Mouse (Mus musculus): ENCODE results near the gene Dcaf17. TPM values are rescaled to one million over a fixed set of nuclear protein-coding genes. Genes with fewer than 3 reads are reported as not detected.

The Dcaf17 gene
- total RNA-seq, 2 experiments from 2014 or later, result 8.2 to 10.2 TPM

- ATAC-seq (ENCODE audit: poor library complexity, severe bottlenecking), result no peak
Measured at GRCm38 (mm10) chr2:71117797-71118708, 62.9 kb downstream of the Dcaf17 start, which contains the start of gene Cybrd1. Gene Cybrd1 (plus strand): TSS chr2:71117923.

DNA sequence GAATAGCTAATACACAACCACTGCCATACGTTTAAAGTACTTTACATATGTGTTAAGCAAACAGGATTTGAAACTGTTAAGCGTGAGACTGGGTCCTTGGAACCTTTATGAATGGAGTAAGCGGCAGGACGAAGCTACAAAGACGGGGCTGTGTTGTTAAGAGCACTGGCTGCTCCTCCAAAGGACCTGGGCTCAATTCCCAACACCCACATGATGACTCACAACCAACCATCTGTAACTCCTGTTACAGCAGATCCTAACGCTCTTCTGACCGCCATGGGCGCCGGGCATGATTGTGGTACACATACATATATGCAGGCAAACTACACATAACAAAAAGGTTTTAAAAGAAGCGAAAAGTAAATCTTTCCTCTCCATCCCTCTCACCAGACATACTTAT is 65.7 kb downstream of the Dcaf17 start:
- ATAC-seq (ENCODE audit: poor library complexity, severe bottlenecking), result no peak

- ATAC-seq (ENCODE audit: poor library complexity, severe bottlenecking), result no peak
Measured at GRCm38 (mm10) chr2:71121406-71121805, 66.3 kb downstream of the Dcaf17 start.

DNA sequence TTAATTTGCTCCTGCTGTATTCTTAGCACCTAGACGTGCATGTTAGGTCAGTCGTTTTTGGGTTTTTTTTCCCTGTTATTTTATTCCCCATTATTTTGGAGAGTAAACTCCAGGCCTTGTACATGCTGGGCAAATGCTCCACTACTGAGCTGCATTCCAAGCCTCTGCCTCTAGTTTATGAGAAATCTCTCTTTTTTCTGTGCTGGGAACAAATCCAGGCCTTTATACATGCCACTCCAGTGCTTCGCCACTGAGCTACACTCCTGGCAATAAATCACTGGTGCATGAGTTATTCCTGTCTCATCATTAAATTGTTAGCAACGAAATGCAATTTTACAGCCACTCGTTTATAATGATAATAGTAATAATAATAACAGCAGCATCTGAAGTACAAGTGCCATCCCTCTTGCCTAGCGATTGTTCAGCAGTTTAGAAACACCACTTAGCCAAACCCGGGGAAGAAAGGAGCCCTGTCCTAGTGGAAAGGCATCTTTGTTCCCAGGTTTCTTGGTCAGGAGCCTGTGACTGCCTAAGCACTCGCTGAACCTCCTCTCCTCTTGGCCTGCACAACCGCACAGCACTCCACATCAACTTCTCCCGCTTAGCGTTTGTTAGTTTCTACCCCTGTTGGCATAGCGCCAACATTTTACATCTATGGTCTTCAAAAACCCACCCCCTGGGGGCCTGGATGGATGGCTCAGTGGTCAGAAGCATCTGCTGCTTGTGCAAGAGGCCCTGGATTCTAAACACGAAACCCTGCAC is 67.3 kb downstream of the Dcaf17 start:
- ATAC-seq (ENCODE audit: poor library complexity, severe bottlenecking), result no peak

- no peak for ATAC-seq (ENCODE audit: poor library complexity, severe bottlenecking)
Measured at GRCm38 (mm10) chr2:71123591-71123990, 68.5 kb downstream of the Dcaf17 start.

- ATAC-seq (ENCODE audit: poor library complexity, severe bottlenecking), result no peak
Measured at GRCm38 (mm10) chr2:71127779-71128534, 72.8 kb downstream of the Dcaf17 start.

DNA sequence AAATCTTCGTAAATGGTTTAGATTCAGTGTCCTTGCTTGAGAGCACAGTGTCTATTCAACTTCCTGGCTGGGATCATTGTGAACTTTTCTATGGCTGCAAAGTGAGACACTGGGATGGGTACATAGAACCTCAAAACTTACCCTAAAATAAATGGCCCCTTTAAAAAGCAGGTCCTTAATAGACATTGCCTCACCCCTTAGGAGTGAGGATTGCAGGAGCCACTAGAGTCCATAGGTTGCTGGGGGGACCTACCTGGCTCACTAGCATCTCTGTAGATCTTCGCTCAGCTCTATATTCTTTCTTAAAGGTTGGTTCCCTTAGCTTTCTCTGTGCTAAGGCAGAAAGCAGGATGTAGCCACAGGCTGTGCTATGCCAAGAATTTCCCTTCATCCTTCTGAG is 75.2 kb downstream of the Dcaf17 start:
- no peak for ATAC-seq (ENCODE audit: poor library complexity, severe bottlenecking)

GRCm38 (mm10) chr2:71131866-71132496 is 76.9 kb downstream of the Dcaf17 start:
- ATAC-seq (ENCODE audit: poor library complexity, severe bottlenecking), result no peak

DNA sequence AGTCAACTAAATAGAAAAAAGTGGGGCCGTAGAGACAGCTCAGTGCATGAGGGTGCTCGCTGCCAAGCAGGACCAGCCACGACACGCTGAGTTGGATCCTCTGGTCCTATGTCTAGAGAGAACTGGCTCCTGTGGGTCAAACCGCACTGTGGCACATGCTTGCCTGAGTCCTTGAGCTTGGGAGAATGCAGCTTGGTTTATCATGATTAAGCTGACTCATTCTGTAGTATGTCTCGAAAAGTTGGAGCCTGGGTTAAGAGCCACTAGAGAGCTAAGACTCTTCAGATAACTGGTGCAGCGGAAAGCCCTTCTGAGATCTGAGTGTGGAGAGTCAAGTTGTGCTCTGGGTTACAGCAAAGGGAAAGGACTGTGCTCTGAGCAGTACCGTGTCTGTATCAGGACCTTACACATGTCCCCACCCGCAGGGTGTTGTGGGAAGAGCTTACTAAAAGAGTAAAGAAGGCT is 78.9 kb downstream of the Dcaf17 start:
- no peak for ATAC-seq (ENCODE audit: poor library complexity, severe bottlenecking)

GRCm38 (mm10) chr2:71134836-71135235 is 79.7 kb downstream of the Dcaf17 start:
- no peak for ATAC-seq (ENCODE audit: poor library complexity, severe bottlenecking)

DNA sequence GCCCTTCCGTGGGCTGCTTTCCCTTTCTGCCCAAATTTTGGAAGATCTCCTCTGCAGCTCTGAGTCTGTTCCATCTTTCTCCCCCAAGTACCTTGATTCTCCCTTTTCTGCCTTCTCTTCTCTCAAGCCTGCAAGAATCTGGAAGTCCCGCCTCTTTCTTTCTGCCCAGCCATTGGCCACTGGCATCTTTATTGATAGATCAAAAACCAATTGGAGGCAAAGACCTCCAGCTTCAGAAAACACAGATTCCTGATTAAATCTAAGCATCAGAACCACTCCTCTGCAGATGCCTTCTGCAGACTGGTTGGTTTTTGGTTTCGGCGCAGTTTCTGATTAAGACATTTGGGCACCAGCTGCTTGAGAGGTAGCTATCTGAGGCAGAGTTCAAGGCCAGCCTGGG is 85.5 kb downstream of the Dcaf17 start:
- ATAC-seq (ENCODE audit: poor library complexity, severe bottlenecking), result no peak

- no peak for ATAC-seq (ENCODE audit: poor library complexity, severe bottlenecking)
Measured at GRCm38 (mm10) chr2:71142410-71142809, 87.3 kb downstream of the Dcaf17 start.

DNA sequence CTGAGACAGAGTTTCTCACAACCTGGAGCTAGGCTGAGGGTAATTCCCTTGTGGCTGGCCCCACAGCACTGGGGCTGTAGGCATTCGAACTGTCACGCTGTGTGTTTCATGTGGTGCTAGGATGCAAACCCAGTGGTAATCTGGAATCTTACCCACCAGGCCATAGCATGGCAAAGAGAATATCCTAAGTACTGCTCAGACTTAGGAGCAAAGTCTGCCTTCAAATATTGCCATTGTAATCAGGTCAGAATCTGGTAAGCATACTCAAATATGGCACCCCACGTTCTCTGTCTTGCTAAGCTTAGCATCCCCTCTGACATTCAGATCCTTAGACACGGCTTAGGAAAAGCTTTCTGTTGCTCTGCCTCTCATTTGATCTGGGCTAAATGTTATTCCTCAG is 90.7 kb downstream of the Dcaf17 start:
- no peak for ATAC-seq (ENCODE audit: poor library complexity, severe bottlenecking)

- no peak for ATAC-seq (ENCODE audit: poor library complexity, severe bottlenecking)
Measured at GRCm38 (mm10) chr2:71146266-71146665, 91.1 kb downstream of the Dcaf17 start.

DNA sequence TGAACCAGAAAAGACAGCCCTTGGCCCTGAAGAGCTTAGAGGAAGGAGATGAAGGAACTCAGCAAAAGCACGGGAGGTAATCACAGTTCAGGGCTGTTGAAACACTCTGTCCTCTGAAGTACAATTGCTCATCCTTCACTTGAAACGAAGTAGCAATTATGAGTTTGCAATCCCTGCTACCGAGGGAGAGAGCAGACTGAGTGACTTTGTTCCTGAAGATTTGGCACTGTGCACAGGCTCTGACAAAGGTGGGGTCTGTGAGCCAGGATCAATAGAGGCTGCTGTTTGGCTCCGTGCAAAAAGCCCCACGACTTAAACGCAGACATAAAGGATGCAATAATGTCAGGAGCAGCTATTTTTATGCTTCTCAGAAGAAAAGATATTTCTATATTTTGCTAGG is 92.7 kb downstream of the Dcaf17 start:
- ATAC-seq (ENCODE audit: poor library complexity, severe bottlenecking), result no peak

Other genes starting within 250 kb of the Dcaf17 start
- gene Tlk1, start 229.6 kb upstream of the Dcaf17 start, total RNA-seq (2015), result 69.5 and 73.3 TPM in 2 replicates
- gene Tlk1, start 229.6 kb upstream of the Dcaf17 start, total RNA-seq (2017), result 43.1 and 61.4 TPM in 2 replicates
- gene Mettl8, start 255 bp downstream of the Dcaf17 start, total RNA-seq (2015), result 8.2 and 13.2 TPM in 2 replicates
- 6.4 and 8.4 TPM in 2 replicates for gene Mettl8, start 255 bp downstream of the Dcaf17 start, total RNA-seq (2017)
- not detected in 2 replicates for gene Cybrd1, start 62.6 kb downstream of the Dcaf17 start, total RNA-seq (2015)
- 0.04 TPM in 1 of 2 replicates, not detected in the other for gene Cybrd1, start 62.6 kb downstream of the Dcaf17 start, total RNA-seq (2017)
- gene Dync1i2, start 156.4 kb downstream of the Dcaf17 start, total RNA-seq (2015), result 119 and 139 TPM in 2 replicates
- gene Dync1i2, start 156.4 kb downstream of the Dcaf17 start, total RNA-seq (2017), result 126 TPM in 2 replicates

Measured in megakaryocyte, adult 5-6 weeks (primary cell).